18 mouse cellular contexts compared by ENCODE assay signal in the genomic region with DNA sequence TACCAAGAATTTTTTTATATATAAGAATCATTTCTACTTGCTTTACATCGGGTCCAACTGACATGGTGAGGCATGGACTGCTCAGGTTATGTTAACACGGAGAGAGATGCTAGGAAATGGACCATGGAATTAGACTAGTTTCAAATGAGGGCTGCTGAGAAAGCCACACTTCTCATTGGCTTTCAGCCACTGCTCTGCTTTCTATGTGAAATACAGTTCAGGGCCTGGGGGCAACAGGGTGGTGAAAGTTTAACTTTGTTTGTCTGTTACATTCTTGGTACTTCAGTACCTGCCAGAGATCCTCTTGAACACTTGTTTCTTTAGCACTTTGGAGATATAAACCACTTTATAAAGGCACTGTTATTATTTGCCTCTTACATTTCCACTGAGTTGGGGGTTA.
"Had no signal": no experiment of that assay in that cellular context is flagged by ENCODE, and none has a peak within 500 bp of the region (broad histone marks: within the 10 kb centered on the region; RNA-seq: fewer than 3 reads in every experiment).

No protein-coding gene starts in this region.

- DNase-seq: liver; lung, postnatal 4 days; right cerebral cortex, adult 18-20 months; right cerebral cortex, postnatal 14 days; spleen, adult 18-20 months; thymus, postnatal 25 days had no signal

- H3K4me1 ChIP-seq: limb, embryonic 10.5 days; midbrain, embryonic 15.5 days; neural tube, embryonic 12.5 days; neural tube, embryonic 15.5 days; stomach, embryonic 15.5 days had no signal

- H3K27me3 ChIP-seq: limb, embryonic 13.5 days; liver, embryonic 12.5 days; liver, embryonic 15.5 days; midbrain, embryonic 15.5 days; neural tube, embryonic 12.5 days; neural tube, embryonic 15.5 days; stomach, embryonic 15.5 days had no signal

- H3K9me3 ChIP-seq: limb, embryonic 10.5 days; limb, embryonic 13.5 days; liver, embryonic 12.5 days; liver, embryonic 15.5 days; midbrain, embryonic 15.5 days; neural tube, embryonic 12.5 days; neural tube, embryonic 15.5 days; stomach, embryonic 15.5 days had no signal

- H3K4me3 ChIP-seq: limb, embryonic 10.5 days; limb, embryonic 13.5 days; liver, embryonic 12.5 days; liver, embryonic 15.5 days; midbrain, embryonic 15.5 days; neural tube, embryonic 12.5 days; neural tube, embryonic 15.5 days; stomach, embryonic 15.5 days had no signal

- H3K36me3 ChIP-seq: midbrain, embryonic 15.5 days had no signal

- ATAC-seq: hindbrain, postnatal 0 days; inflammation-experienced regulatory T-cells, adult 6 months; intestine, embryonic 16.5 days; liver, embryonic 12.5 days; midbrain, embryonic 15.5 days had no signal

- H3K9ac ChIP-seq: limb, embryonic 13.5 days; liver, embryonic 12.5 days; liver, embryonic 15.5 days; midbrain, embryonic 15.5 days; neural tube, embryonic 12.5 days; neural tube, embryonic 15.5 days; stomach, embryonic 15.5 days had no signal

- H3K27ac ChIP-seq: hindbrain, postnatal 0 days; limb, embryonic 10.5 days; limb, embryonic 13.5 days; liver, embryonic 12.5 days; liver, embryonic 15.5 days; midbrain, embryonic 15.5 days; neural tube, embryonic 12.5 days; neural tube, embryonic 15.5 days; stomach, embryonic 15.5 days had no signal

- H3K4me2 ChIP-seq: limb, embryonic 13.5 days; liver, embryonic 12.5 days; liver, embryonic 15.5 days; midbrain, embryonic 11.5 days; midbrain, embryonic 15.5 days; neural tube, embryonic 12.5 days; neural tube, embryonic 15.5 days; stomach, embryonic 15.5 days had no signal
